Mouse (Mus musculus): ENCODE measurements around the gene Cd164l2.
A peak's percentile ranks its signal among the peaks of the same experiment; 100 is the strongest.

The Cd164l2 gene

DNA sequence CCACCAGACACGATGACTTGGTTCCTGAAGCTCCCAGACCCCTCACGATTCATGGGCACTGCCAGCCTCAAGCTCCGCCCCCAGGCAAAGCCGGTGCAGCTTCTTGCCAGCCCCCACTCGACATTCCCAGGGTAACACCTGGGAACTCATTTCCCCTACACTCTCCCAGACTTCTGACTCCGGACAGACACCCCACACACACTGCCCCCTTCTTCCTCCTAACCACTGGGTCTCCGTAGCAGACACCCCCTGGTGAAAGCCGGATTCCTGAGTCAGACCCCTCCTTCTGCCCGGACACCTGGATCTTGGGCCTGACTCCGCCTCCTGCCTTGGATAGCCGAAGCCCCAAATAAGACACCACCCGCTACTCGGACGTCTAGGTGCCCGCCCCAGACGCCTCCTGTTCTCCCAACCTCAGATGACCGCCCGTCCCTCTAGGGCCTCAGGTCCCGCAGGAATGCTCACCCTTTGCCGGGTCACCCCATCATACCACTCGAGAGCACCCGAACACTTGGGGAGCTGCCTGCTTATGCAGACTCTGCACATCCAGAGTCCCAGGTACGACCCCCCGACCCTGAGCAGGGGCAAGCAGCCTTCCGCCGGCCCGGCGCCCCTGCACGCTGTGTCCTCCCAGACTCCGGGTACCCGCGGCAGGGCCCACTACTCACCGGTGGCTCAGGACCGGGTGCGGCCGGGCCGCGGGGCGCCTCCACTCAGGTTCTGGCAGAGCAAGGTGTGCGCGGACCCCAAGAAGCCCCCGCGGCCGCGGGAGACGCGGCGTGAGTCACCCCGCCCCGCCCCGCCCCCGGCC, at the start of gene Cd164l2, which contains the start of gene Gpr3:
Gene Cd164l2, plus strand, starts transcription at position 381 of the 811 bp plus-strand sequence.
Gene Gpr3, minus strand, starts transcription at position 786 of the 811 bp plus-strand sequence.
- peak in 1 of 2 experiments; percentile 33 for DNase-seq

DNA sequence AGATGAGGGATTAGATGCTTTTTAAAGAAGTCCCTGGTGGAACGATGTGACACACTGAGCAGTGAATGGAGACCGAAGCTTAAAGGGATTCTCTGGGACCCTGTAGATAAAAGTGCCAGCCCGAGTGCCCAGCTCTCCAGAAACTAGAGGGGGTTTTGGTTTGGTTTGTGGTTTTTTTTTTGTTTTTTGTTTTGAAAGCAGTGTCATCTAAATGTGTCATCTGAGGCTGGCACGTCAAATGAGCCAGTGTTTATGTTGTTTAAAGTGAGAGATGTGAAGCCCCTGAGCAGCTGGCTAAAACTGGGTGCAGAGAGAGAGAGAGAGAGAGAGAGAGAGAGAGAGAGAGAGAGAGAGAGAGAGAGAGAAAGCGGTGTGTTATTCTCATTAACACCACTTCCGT, 49.7 kb upstream of the Cd164l2 start:
- no peak for DNase-seq

DNA sequence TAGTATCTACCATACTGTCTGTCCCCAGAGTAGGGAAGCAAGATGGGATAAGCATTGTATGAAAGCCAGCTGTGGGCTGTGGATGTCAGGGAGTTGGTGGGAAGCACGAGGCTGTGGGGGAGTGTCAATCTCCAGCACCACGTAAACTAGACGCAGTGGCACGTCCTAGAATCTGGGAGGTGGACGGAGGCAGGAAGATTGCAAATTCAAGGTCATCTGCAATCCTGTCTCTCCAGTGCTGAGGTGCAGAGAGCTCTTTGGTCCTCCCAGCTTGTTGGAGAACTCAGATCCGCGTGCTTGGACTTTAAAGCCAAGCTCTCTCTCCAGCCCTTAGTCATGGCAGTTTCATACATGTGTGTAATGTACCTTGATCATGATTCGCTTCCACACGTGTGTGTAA, 45.2 kb upstream of the Cd164l2 start:
- DNase-seq = no peak

DNA sequence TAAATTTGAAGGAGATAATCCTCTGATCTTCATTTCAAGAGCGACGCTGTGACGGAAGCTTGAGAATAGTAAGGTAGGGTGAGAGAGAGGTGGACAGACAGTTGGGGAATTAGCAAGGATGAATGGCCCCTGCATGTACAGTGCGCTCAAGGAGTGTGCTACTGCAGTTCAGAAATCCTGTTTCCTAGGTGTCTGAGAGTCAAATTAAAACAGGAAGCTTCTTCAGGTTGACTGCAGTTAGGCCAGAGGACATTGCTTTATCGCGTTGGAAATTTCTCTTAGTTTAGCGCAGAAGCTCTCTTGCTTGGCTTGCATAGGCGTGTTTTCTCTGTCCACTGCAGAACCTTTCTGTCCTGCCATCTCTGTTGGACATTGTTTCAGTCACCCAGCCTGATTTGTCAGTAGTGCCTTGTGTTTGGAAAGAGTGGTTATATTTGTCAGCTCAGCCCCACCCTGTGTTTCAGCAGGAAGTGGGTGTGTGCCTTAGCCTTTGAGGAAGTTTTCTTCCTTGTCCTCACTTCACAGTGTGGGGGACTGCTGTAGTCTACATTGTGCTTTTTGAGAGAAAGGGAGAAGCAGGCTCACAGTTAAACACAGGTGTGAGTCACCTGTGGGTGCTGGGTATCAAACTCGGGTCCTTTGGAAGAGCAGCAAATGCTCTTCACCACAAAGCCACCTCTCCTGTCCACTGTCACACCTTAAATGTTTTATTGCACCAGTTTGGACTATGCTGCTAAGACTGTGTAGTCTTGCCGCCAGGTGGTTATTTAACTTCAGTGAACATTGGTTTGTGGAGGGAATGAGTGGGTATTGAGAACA, 42.5 kb upstream of the Cd164l2 start:
- DNase-seq = no peak

DNA sequence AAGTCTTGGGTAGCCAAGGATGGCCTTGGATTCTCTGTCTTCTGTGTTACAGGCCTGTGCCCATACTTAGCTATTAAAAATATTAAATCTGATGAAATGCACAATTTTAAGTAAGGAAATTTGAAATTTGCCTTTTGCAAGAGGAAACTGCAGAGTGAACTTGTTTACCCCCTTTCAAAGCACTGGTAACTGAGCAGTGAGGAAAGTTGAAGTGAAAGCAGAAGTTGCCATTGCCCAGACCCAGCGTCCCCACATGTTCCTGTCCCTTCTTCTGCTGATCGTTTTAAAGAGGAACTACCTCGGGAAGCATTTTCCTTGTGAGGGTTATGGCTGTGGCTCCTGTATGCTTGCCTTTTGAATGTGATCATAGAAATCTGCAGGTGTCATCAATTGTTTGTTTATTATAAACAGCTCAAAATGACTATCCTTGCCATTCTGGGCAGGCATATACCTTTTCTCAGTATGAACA, 41.8 kb upstream of the Cd164l2 start:
- no peak for DNase-seq

DNA sequence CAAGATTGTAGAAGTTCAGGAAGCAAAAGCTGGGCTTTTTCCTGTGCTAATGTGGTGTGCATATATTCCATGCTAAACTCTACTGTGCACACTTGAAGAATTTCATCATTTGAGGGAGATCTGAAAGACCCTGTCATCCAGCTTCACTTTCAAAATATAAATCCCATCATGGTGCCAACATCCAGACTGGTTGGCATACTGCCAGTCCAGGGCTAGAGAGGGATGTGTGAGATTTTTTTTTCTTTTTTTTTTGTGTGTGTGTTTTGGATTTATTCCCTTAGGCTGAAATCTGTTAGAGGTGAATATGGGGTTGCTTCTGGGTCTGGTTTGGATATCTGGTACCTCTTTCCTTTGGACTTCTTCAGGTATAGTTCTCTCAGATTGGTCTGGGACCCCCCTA, 41.3 kb upstream of the Cd164l2 start:
- DNase-seq = no peak

DNA sequence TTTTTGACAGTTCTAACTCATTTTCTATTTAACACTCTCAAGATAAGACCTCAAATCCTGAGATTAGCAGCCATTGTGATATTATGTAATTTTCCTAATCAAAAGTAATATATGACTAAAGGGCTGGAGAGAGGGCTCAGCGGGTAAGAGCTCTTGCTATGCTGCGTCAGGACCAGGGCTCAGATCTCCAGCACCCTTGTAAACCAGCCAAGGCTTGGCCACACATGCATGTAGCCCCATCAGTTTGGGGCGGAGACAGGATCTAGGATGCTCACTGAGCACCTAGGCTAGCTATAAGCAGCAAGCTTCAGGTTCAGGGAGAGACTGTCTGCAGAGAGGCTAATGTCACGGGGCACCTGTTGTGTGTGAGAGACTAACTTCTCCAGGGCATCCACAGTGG, 39.5 kb upstream of the Cd164l2 start:
- DNase-seq = no peak

DNA sequence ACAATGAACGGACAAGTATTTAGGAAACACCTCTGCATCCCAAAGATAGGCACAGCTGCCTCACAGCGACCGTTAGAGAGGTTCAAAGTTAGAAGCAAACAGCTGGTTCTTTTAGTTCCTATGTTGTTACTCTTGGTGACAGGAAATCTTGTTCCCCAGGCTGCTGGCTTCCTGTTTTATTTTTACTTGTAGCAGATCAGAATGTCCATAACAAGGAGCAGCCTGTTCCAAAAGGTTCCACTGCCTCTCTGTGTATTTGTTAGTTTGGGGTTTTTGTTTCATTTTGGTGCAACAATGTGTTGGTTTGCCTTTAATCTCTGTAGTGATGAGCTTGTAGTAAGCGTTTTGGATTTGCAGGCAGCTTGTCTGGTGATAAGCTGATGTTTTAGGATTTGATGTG, 37.6 kb upstream of the Cd164l2 start:
- DNase-seq = no peak

DNA sequence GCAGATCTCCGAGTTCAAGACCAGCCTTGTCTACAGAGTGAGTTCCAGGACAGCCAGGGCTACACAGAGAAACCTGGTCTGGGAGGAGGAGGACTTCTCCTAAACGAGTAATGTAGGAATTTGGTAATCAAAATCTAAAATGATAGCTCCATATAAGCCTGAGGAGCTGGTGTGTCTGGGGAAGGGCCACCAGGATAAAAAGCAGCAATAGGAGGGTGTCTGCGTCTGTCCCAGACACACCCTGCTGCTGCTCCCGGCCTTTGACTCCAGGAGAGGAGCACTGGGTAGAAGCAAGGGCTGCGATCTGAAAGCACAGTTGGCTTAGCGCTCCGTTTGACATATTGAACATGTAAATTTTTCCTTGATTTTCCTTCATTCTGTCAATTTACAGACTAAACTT, 36.7 kb upstream of the Cd164l2 start:
- DNase-seq = no peak

DNA sequence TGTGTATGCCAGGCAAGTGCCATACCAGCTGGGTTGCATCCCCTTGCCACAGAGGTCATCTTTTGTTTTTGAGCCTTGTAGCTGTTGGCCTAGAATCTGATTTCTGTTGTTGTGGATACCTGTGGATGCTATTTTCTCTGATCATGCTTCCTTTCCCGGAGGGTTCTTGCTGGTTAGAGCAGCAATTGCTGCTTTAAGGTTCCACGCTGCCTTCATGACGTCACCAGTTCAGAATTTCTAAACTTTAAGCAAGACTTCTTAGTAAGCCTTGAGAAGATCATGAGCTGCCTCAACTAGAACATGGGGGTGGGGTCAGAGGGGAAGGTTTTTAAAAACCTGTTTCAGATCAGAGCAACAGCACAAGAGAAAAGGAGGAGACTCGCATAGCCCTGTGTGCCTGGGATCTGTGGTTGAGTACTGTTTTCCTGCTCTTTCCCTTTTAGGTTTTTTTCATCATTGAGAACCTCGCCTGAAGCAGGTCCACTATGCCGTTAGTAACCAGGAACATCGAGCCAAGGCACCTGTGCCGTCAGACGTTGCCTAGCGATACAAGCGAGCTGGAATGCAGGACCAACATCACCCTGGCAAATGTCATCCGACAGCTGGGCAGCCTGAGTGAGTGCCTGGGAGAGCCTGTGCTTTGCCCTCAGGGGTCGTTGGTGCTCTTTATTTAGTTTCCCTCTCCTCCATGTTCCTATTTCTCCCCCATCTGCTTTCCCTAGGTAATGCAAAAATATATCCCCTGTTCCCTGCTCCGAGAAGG, 35.8 kb upstream of the Cd164l2 start:
- peak in 1 of 2 experiments; percentile 38 for DNase-seq

DNA sequence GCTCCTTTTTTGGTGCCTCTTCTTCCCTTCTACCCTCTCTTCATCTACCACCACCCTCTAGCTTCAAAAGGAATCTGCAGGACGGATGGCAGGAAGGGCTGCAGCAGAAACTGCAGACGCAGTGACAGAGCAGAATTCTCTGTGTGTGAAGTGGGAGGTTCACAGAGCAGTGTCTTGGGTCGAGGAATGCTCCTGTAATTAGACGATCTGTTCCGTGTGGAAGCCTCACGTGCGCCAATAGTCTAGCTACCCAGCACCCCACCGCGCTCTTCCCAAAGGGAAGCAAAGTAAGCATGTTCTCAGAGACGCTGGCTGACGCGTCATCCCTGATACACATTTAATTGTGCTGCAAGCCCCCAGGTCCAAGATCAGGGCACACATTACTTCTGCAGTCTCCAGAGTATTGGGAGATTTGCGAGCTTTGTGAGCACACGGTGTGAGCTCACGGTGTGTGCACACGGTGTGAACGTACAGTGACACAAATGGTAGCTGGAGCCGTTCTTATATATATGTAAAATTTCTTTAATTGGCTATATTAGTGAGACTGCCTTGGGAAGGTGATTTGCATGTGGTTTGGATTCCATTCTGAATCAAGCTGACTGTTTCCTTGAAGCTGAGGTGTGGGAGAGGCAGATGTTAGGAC, 35.0 kb upstream of the Cd164l2 start:
- DNase-seq = peak in 1 of 2 experiments; percentile 14

DNA sequence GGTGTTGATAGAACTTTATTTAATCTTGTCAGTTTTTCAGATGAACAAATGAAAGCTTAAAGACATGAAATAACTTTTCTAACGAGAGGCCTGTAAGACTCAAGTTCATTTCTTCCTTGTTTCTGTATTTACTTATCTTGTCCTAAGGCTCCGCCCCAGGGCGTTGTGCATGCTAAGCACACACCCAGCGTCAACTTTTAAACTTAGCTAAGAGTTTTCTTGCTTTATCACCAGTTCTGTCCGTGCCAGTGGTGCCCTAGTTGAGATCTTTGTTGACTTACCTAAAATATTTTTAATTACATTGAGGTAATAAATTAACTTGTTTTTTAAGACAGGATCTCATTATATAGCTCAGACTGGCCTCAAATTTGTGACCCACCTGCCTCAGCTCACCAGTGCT, 33.6 kb upstream of the Cd164l2 start:
- DNase-seq = no peak

DNA sequence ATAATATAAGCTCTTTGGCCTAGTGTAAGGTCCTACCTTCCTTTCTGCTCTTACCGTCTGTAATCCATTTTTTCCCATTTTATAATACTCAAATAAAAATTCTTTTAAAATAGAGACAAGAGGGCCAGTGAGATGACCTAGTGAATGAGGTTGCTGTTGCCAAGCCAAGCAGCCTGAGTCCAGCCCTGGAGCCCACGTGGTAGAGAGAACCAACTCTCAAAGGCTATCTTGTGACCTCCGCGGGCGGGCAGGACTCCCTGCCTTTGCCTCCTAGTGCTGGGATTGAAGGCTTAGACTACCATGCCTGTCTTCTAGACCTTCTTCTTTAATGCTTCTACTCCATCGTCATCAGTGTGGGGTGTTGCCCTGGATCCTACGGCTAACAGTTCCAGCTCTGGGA, 32.7 kb upstream of the Cd164l2 start:
- no peak for DNase-seq

DNA sequence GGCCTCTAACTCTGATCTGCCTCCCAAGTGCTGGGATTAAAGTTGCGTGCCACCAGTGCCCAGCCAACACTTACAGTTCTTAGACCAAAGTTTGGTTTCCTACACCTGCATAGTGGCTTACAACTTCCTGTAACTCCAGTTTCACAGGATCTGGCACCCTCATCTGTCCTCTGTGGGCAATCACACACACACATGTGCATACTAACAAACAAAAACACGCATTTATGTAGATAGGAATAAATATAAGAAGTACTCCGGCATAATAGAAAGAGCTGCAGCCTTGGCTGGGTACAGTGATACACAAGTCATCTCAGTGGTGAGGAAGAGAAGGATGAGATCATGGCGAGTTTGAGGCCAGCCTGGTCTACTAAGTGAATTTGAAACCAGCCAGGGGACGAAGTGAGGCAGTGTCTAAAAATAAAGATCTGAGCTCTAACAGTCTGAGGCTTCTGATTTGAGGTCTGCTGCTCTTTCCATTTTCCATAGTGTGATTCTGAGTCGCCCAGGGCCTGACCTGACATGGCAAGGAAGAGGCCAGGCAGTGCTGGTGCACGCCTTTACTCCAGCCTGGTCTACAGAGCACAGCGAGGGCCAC, 29.4 kb upstream of the Cd164l2 start:
- DNase-seq = no peak

DNA sequence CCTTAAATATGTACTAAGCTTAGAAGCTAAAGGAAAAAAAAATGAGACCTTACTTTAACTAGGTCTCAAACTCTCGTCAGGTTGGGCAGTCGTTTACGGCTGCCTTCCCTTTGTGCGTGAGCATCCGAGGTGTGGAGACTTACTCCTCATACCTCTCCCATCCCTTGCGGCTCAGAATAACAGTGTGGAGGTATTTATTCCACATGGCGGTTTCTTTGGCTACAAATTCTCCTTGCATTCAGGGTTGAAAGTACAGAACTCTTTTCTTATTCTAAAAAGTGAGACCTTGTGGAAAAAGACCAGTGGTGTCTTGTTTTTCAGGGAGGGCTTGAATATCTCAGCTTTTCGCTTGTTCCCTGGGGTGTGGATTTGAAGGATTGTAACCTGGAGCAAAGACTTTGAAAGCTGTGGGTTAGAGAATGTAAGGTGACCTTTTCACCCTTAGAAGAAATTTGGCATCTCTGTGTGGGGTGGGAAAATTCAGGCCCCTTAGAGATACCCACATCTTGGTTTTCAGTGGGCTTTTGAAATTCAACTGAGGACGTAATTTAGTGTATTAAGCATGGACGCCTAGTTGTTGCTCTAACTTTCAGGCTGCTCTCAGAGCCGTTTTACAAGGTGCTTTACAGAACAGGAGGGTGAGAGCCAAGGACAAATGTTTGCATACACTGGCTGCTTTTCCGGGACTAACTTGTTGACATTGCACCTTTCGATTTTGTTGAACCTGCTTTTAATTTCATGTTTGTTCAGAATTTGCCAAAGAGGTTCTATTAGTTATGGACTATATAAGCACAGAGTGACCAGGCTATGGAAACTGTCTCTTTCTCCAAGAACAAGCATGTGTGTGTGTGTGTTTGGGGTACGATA, 27.7 kb upstream of the Cd164l2 start:
- DNase-seq = no peak

DNA sequence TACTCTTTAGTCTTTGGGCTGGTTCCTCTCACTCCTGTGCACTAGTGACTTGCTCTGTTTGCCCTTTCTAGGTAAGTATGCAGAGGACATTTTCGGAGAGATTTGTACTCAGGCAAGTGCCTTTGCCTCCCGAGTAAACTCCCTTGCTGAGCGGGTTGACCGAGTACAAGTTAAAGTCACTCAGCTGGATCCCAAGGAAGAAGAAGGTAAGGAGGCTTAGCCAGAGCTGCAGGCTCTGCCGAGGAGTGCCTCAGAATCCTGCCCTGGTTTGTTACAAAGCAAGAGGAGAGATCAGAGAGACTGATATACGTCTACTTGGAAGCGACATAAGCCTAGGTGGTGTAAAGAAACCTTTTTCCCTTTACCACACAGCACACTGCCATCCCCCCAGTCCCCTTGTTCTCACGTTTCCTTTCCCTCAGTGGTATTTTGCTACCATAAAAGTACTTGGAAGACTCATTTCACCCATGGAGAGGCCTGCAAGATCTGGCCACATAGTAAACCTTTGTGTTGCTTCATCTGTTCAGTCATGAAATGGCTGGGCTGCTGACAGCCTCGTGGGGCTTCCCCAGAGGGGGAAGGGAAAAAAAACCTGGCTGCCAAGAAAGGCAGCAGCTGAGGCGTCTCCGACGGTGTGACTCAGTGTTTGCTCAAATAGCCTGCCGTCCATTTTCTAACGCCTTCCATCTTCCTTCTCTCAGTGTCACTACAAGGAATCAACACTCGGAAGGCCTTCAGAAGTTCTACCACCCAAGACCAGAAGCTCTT, 26.8 kb upstream of the Cd164l2 start:
- no peak for DNase-seq

DNA sequence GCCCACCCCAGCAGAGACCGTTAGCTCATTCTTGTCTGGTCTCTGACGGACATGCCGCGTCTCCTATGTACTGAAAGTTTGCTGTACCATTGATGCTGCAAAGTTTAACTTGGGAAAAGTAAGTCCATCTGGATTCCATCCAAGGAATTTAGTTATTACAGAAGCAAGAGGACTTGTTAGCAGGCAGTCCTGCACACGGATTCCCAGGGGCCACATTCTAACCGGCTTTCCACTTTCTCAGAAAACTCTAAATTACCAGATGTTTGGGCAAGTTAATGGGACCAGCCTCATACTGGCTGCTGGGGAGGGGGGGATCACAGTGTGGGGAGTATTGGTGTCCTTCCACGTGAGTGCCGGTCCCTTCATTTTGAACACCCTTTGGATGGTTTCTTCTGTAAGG, 26.0 kb upstream of the Cd164l2 start:
- DNase-seq = no peak

DNA sequence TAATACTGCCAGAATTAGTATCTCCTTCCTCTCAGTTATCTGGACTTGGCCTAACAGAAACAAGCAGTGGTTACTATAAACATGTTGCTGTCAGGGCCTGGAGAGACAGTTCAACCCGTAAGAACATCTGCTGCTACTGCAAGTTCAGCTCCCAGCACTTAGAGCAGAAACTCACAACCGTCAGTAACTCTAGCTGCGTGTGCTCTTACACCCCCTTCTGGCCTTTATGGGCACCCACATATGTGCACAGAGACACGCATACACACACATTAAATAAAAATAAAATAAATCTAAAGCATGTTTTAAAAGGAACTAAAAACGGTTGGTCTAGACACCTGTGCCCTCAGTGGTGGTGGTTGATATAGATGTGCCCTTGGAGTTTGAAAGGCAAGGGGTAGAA, 25.1 kb upstream of the Cd164l2 start:
- no peak for DNase-seq

DNA sequence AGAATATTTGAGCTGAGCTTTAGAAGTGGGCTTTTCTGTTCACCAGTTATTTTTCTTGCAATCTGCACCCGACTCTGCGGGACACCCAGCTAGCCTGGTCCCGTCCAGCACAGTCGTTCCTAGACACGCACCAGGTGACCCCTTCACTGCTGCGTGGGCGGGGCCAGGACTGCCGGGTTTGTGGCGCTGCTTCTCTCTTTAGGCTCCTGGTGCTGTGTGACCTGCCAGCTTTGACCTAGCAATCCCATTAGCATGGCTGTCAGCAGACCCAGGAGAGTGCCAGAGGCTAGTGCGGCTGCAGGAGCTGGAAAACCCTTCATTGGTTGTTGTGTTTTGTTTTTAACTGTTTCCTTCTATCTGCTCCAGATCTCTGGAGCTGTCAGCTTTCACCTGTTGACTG, 22.5 kb upstream of the Cd164l2 start:
- DNase-seq = no peak

DNA sequence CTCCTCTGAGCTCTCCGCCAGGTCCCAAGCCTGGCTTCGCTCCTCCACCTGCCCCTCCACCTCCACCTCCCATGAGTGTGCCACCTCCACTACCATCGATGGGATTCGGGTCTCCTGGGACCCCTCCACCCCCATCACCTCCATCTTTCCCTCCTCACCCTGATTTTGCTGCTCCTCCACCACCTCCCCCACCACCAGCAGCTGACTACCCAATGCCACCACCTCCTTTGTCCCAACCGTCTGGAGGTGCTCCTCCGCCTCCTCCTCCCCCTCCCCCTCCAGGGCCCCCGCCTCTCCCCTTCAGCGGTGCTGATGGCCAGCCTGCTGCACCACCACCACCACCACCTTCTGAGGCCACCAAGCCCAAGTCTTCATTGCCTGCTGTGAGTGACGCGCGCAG, 17.4 kb upstream of the Cd164l2 start:
- DNase-seq = no peak

All from cerebellum, postnatal 36 days (tissue).